Mouse (Mus musculus) CH12.LX (cell line): ENCODE results near the gene Abt1. TPM values are rescaled to one million over a fixed set of nuclear protein-coding genes. Genes with fewer than 3 reads are reported as not detected.

ENCODE experiments used
- DNase-seq: peaks from one replicate; pipeline ENCODE4 v3.0.0-alpha.2; 2013; ENCODE audit errors: extremely low read depth
- H3K27ac ChIP-seq: 2 replicates; pipeline ENCODE4 v1.5.1; 2012; ENCODE audit warnings: low read depth, mild to moderate bottlenecking, control low read depth, moderate library complexity; ENCODE audit not compliant: insufficient read depth
- H3K27me3 ChIP-seq: replicated peaks from 2 replicates; pipeline ENCODE3; 2012; ENCODE audit warnings: inconsistent platforms
- H3K36me3 ChIP-seq, 2 experiments: replicated peaks in 1 of 2; 2 replicates each; pipeline versions ENCODE3 to v1.6.1; 2012; ENCODE audit warnings: inconsistent platforms in 1 of 2, low read length in 1 of 2, mild to moderate bottlenecking in 1 of 2, mixed read lengths in 1 of 2, moderate library complexity in 1 of 2; ENCODE audit not compliant: control insufficient read depth in 1 of 2, insufficient read depth in 1 of 2
- H3K4me1 ChIP-seq, 2 experiments: 2 replicates each; pipeline ENCODE4 v1.6.1; 2012; ENCODE audit warnings: inconsistent platforms in 1 of 2, moderate library complexity in 1 of 2; ENCODE audit not compliant: insufficient read depth in 2 of 2, control insufficient read depth in 1 of 2
- H3K4me2 ChIP-seq: 2 replicates; pipeline ENCODE4 v1.6.1; 2012; ENCODE audit warnings: low read depth, mild to moderate bottlenecking, control low read depth; ENCODE audit not compliant: poor library complexity, insufficient read depth, severe bottlenecking
- H3K4me3 ChIP-seq, 3 experiments: fragments of 150-350 bp in 1 of 3; sonication (generic) in 1 of 3; replicated peaks in 1 of 3; 2 replicates each; pipeline versions ENCODE3 to v1.5.1; 2011 to 2012; ENCODE audit warnings: low read depth in 2 of 3, low read length in 2 of 3, mild to moderate bottlenecking in 2 of 3, moderate library complexity in 2 of 3, control low read depth in 1 of 3, improper control_type of control experiment in 1 of 3, inconsistent platforms in 1 of 3, mixed read lengths in 1 of 3; ENCODE audit not compliant: poor library complexity in 1 of 3
- H3K79me2 ChIP-seq: replicated peaks from 2 replicates; pipeline ENCODE4 v1.6.1; 2012; ENCODE audit warnings: mild to moderate bottlenecking, moderate library complexity; ENCODE audit not compliant: control insufficient read depth, poor library complexity, insufficient read depth, severe bottlenecking; ENCODE audit errors: extremely low read depth
- H3K9ac ChIP-seq: 2 replicates; pipeline ENCODE4 v1.6.1; 2012; ENCODE audit warnings: low read depth, mild to moderate bottlenecking, control low read depth, moderate library complexity; ENCODE audit not compliant: insufficient read depth
- H3K9me3 ChIP-seq: replicated peaks from 2 replicates; pipeline ENCODE3; 2012; ENCODE audit warnings: low read length, inconsistent platforms, mixed read lengths
- CTCF ChIP-seq, 2 experiments: IDR thresholded peaks in 1 of 2; conservative IDR thresholded peaks in 1 of 2; 2 replicates each; pipeline ENCODE4 v1.5.1; 2011 to 2012; ENCODE audit warnings: low read depth in 2 of 2, low read length in 2 of 2, improper control_type of control experiment in 1 of 2, inconsistent platforms in 1 of 2, mild to moderate bottlenecking in 1 of 2, moderate library complexity in 1 of 2
- E2F4 ChIP-seq: IDR thresholded peaks from 2 replicates; pipeline ENCODE4 v1.6.1; 2011; ENCODE audit warnings: low read depth, low read length, improper control_type of control experiment; ENCODE audit not compliant: insufficient replicate concordance
- ELF1 ChIP-seq: IDR thresholded peaks from 2 replicates; pipeline ENCODE4 v1.6.1; 2014; ENCODE audit warnings: low read depth, mild to moderate bottlenecking, inconsistent platforms, low read length, improper control_type of control experiment
- EP300 ChIP-seq: IDR thresholded peaks from 2 replicates; pipeline ENCODE4 v1.6.1; 2011; ENCODE audit warnings: low read length, improper control_type of control experiment
- GABPA ChIP-seq: IDR thresholded peaks from 2 replicates; pipeline ENCODE4 v1.6.1; 2012; ENCODE audit warnings: low read depth, low read length, improper control_type of control experiment, inconsistent platforms; ENCODE audit not compliant: insufficient replicate concordance
- HCFC1 ChIP-seq: IDR thresholded peaks from 2 replicates; pipeline ENCODE4 v1.6.1; 2012; ENCODE audit warnings: low read depth, mild to moderate bottlenecking, inconsistent platforms, low read length, improper control_type of control experiment
- JUND ChIP-seq: conservative IDR thresholded peaks from 2 replicates; pipeline ENCODE4 v1.6.1; 2011; ENCODE audit warnings: low read depth, low read length, improper control_type of control experiment
- KAT2A ChIP-seq: IDR thresholded peaks from 2 replicates; pipeline ENCODE4 v1.6.1; 2012; ENCODE audit warnings: low read length, improper control_type of control experiment, inconsistent platforms; ENCODE audit not compliant: insufficient replicate concordance
- MAFK ChIP-seq: IDR thresholded peaks from 2 replicates; pipeline ENCODE4 v1.6.1; 2011; ENCODE audit warnings: low read length, improper control_type of control experiment; ENCODE audit not compliant: insufficient replicate concordance
- MAX ChIP-seq: IDR thresholded peaks from 2 replicates; pipeline ENCODE4 v1.6.1; 2011; ENCODE audit warnings: low read length, improper control_type of control experiment
- MEF2A ChIP-seq: IDR thresholded peaks from 2 replicates; pipeline ENCODE4 v1.6.1; 2014; ENCODE audit warnings: low read depth, mild to moderate bottlenecking, inconsistent platforms, low read length, improper control_type of control experiment, borderline replicate concordance
- MXI1 ChIP-seq: IDR thresholded peaks from 2 replicates; pipeline ENCODE4 v1.6.1; 2011; ENCODE audit warnings: mild to moderate bottlenecking, low read depth, low read length, improper control_type of control experiment
- NELFE ChIP-seq: IDR thresholded peaks from 2 replicates; pipeline ENCODE4 v1.6.1; 2011; ENCODE audit warnings: low read depth, low read length, improper control_type of control experiment
- POLR2AphosphoS2 ChIP-seq: IDR thresholded peaks from 2 replicates; pipeline ENCODE4 v1.6.1; 2011; ENCODE audit warnings: low read depth, low read length, improper control_type of control experiment
- RAD21 ChIP-seq: IDR thresholded peaks from 2 replicates; pipeline ENCODE4 v1.6.1; 2011; ENCODE audit warnings: low read depth, mild to moderate bottlenecking, low read length, improper control_type of control experiment, moderate library complexity
- RCOR1 ChIP-seq: conservative IDR thresholded peaks from 2 replicates; pipeline ENCODE4 v1.6.1; 2012; ENCODE audit warnings: low read depth, mild to moderate bottlenecking, inconsistent platforms, low read length, improper control_type of control experiment
- SIN3A ChIP-seq: IDR thresholded peaks from 2 replicates; pipeline ENCODE4 v1.6.1; 2012; ENCODE audit warnings: low read length, improper control_type of control experiment, inconsistent platforms
- TBP ChIP-seq: conservative IDR thresholded peaks from 2 replicates; pipeline ENCODE4 v1.6.1; 2011; ENCODE audit warnings: low read depth, low read length, improper control_type of control experiment
- TCF12 ChIP-seq: IDR thresholded peaks from 2 replicates; pipeline ENCODE4 v1.6.1; 2014; ENCODE audit warnings: low read depth, mild to moderate bottlenecking, inconsistent platforms, low read length, improper control_type of control experiment
- UBTF ChIP-seq: IDR thresholded peaks from 2 replicates; pipeline ENCODE4 v1.6.1; 2012; ENCODE audit warnings: low read depth, mild to moderate bottlenecking, inconsistent platforms, low read length, improper control_type of control experiment, moderate library complexity
- ZC3H11A ChIP-seq: IDR thresholded peaks from 2 replicates; pipeline ENCODE4 v1.6.1; 2012; ENCODE audit warnings: low read depth, mild to moderate bottlenecking, inconsistent platforms, low read length, improper control_type of control experiment
- dilution Hi-C: fragments of 300-500 bp; cut with MboI; formaldehyde crosslinking; loops from 2 replicates; pipeline ENCODE4 v1.14.3; 2020; ENCODE audit warnings: low sequenced_read_pairs; ENCODE audit not compliant: extremely low pct_unique_long_range_greater_than_20kb, extremely low pct_ligation_motif_present
- in situ Hi-C: fragments of 300-500 bp; cut with MboI; formaldehyde crosslinking; loops from 3 replicates; pipeline ENCODE4 v1.14.3; 2019; ENCODE audit warnings: low sequenced_read_pairs, low pct_ligation_motif_present, low pct_unique_long_range_greater_than_20kb, mixed read lengths
- polyA plus RNA-seq: library from polyadenylated mRNA; unstranded; fragments of >175 nt; gene quantifications from 2 replicates; pipeline ENCODE4 v1.2.1, GENCODE M21; 2012; ENCODE audit warnings: low read depth; ENCODE audit not compliant: insufficient read length
- total RNA-seq, 2 experiments: library from RNA; depleted of rRNA; stranded (reverse); fragments of 300-350 nt in 1 of 2; fragments of >200 nt in 1 of 2; gene quantifications; 2 replicates each; pipeline ENCODE4 v1.2.3; 2012 to 2014

Gene Abt1
- total and polyA plus RNA-seq, 3 experiments, result 10.1 to 15.4 (median 11.7) TPM

- peak overlapping the region; percentile 60 for H3K9ac ChIP-seq
- H3K4me2 ChIP-seq, result peak overlapping the region; percentile 83
- peaks cover 3 to 13% of the 10 kb centered on the region in 2 experiments for H3K36me3 ChIP-seq
- no peak for TF ChIP-seq ELF1
- no peak for TF ChIP-seq HCFC1
- TF ChIP-seq MXI1, result no peak
- no peak for TF ChIP-seq E2F4
- no peak for TF ChIP-seq JUND
- TF ChIP-seq UBTF, result no peak
- TF ChIP-seq TCF12, result no peak
- no peak for TF ChIP-seq POLR2AphosphoS2
- no peak for TF ChIP-seq ZC3H11A
- no peak for TF ChIP-seq CTCF (conservative IDR thresholded peaks at IDR 0.05 in 1 of 2, IDR thresholded peaks at IDR 0.05 in 1 of 2; ENCODE audit: low read depth in 2 of 2, low read length in 2 of 2)
- no peak for TF ChIP-seq GABPA
- no peak for TF ChIP-seq RCOR1
- no peak for TF ChIP-seq TBP
- no peak for TF ChIP-seq NELFE
- TF ChIP-seq MAX, result no peak
- no peak for TF ChIP-seq KAT2A
- no peak for TF ChIP-seq RAD21
- no peaks in the 10 kb centered on the region for H3K9me3 ChIP-seq
- no peaks in the 10 kb centered on the region for H3K79me2 ChIP-seq
- dilution Hi-C loops (no loop called here), in situ Hi-C loops (loop anchor here (5.0 kb wide), 1 partner anchor 120 kb away; no protein-coding TSS in a partner anchor)
- no peak overlapping the region; the same call in 1 of the 2 replicates for H3K27ac ChIP-seq
- H3K4me1 ChIP-seq, result peaks cover 0 to 8% of the 10 kb centered on the region in 2 experiments; a peak in 1 of 4 replicates
- peak overlapping the region; percentile 58 to 67 (median 61) for H3K4me3 ChIP-seq
- peaks cover 29% of the 10 kb centered on the region for H3K27me3 ChIP-seq
- no peak for DNase-seq
These were observed 11.4 kb downstream of the Abt1 start for GRCm38 (mm10) chr13:23412211-23412629.

- peak overlapping the region; percentile 83 for H3K4me2 ChIP-seq
- H3K79me2 ChIP-seq, result no peaks in the 10 kb centered on the region
- H3K4me1 ChIP-seq, result peaks cover 0 to 8% of the 10 kb centered on the region in 2 experiments; a peak in 1 of 4 replicates
- H3K36me3 ChIP-seq, result peaks cover 0 to 8% of the 10 kb centered on the region in 2 experiments
- TF ChIP-seq MEF2A, result peak; percentile 66; the same call in 1 of the 2 replicates
- TF ChIP-seq SIN3A, result no peak
- 0 out of 2 replicates have a peak, but pooled peaks have one; percentile 40 for TF ChIP-seq MAFK
- peak; percentile 99 for TF ChIP-seq TBP
- TF ChIP-seq JUND, result no peak
- TF ChIP-seq EP300, result no peak
- no peak for TF ChIP-seq ZC3H11A
- peak in 1 of 2 experiments; percentile 26; a peak in 2 of 4 replicates for TF ChIP-seq CTCF (conservative IDR thresholded peaks at IDR 0.05 in 1 of 2, IDR thresholded peaks at IDR 0.05 in 1 of 2; ENCODE audit: low read depth in 2 of 2, low read length in 2 of 2)
- peak; percentile 36; the same call in 1 of the 2 replicates for TF ChIP-seq MAX
- peak; percentile 35; the same call in 1 of the 2 replicates for TF ChIP-seq TCF12
- peak; percentile 83 for DNase-seq
- no peak overlapping the region; the same call in 1 of the 2 replicates for H3K9ac ChIP-seq
- dilution Hi-C loops (no loop called here), in situ Hi-C loops (loop anchor here (5.0 kb wide), 1 partner anchor 119 kb away; no protein-coding TSS in a partner anchor)
- H3K27ac ChIP-seq, result no peak overlapping the region
- peak overlapping the region; percentile 58 to 67 (median 61) for H3K4me3 ChIP-seq
- H3K27me3 ChIP-seq, result peaks cover 34% of the 10 kb centered on the region
- H3K9me3 ChIP-seq, result no peaks in the 10 kb centered on the region
These were observed 12.1 kb downstream of the Abt1 start for GRCm38 (mm10) chr13:23411311-23412210.
